Mouse (Mus musculus) kidney, postnatal 0 days (tissue): ENCODE results near the gene Med17. TPM values are rescaled to one million over a fixed set of nuclear protein-coding genes. Genes with fewer than 3 reads are reported as not detected.
A peak's percentile ranks its signal among the peaks of the same experiment; 100 is the strongest.

Experiments used
- ATAC-seq: fragments of 200-750 bp; cut with Nextera tagmentation; replicated peaks from 2 replicates; pipeline ENCODE4 v1.8.0; 2017; ENCODE audit warnings: low read depth, moderate number of reproducible peaks, moderate TSS enrichment, moderate library complexity; ENCODE audit not compliant: low FRiP score
- DNase-seq: peaks from one replicate; pipeline ENCODE4 v3.0.0-alpha.2; 2016; ENCODE audit warnings: low spot score
- H3K27ac ChIP-seq: fragments of 300-500 bp; sonication (generic); 2 replicates; pipeline ENCODE4 v1.5.1; 2014; ENCODE audit warnings: mild to moderate bottlenecking
- H3K27me3 ChIP-seq: fragments of 300-500 bp; sonication (generic); 2 replicates; pipeline ENCODE4 v1.6.1; 2014; ENCODE audit warnings: low read length, mixed read lengths; ENCODE audit not compliant: insufficient read depth
- H3K36me3 ChIP-seq: fragments of 300-500 bp; sonication (generic); 2 replicates; pipeline ENCODE4 v1.6.1; 2014; ENCODE audit warnings: low read length, mixed read lengths; ENCODE audit not compliant: insufficient read depth
- H3K4me1 ChIP-seq: fragments of 300-500 bp; sonication (generic); replicated peaks from 2 replicates; pipeline ENCODE4 v1.6.1; 2014; ENCODE audit warnings: antibody characterized with exemption, low read length, mixed read lengths; ENCODE audit not compliant: insufficient read depth
- H3K4me2 ChIP-seq: fragments of 300-500 bp; sonication (generic); 2 replicates; pipeline ENCODE4 v1.6.1; 2014; ENCODE audit warnings: mild to moderate bottlenecking, low read length, moderate library complexity, mixed read lengths
- H3K4me3 ChIP-seq: fragments of 300-500 bp; sonication (generic); replicated peaks from 2 replicates; pipeline ENCODE4 v1.5.1; 2014; ENCODE audit warnings: low read depth, low read length
- H3K9ac ChIP-seq: fragments of 300-500 bp; sonication (generic); 2 replicates; pipeline ENCODE4 v1.6.1; 2014; ENCODE audit warnings: low read depth, low read length
- H3K9me3 ChIP-seq: fragments of 300-500 bp; sonication (generic); replicated peaks from 2 replicates; pipeline ENCODE4 v1.6.1; 2016; ENCODE audit warnings: low read length, inconsistent platforms, mixed read lengths
- CTCF ChIP-seq: IDR thresholded peaks from 2 replicates; pipeline ENCODE4 v1.5.1; 2016; ENCODE audit warnings: antibody characterized with exemption, low read depth, mild to moderate bottlenecking, moderate library complexity
- WGBS: fragments of 180-500 bp; shearing (Covaris S2); extraction: QIAGEN DNeasy Blood & Tissue Kit; methylation state at CpG from one replicate; pipeline ENCODE4 v1.1.7; 2014; 5-methylcytosine and 5-hydroxymethylcytosine counted together
- polyA plus RNA-seq: library from polyadenylated mRNA; unstranded; fragments of >200 nt; fragmentation: Nextera tagmentation; extraction: Ambion mirVana; gene quantifications from 2 replicates; pipeline ENCODE4 v1.2.1, GENCODE M21; 2015

The Med17 gene
- polyA plus RNA-seq, 1 experiment from 2014 or later, result 36.2 TPM

GRCm38 (mm10) chr9:15240006-15240405 lies 39.7 kb downstream of the Med17 start:
- Histone ChIP-seq H3K27ac (0 out of 2 replicates have a peak overlapping the region, but pooled peaks have one; percentile 72), H3K9me3 (no peaks in the 10 kb centered on the region), H3K9ac (no peak overlapping the region), H3K4me1 (0 out of 2 replicates have a peak, but pooled peaks cover 6% of the 10 kb centered on the region), H3K4me2 (peak overlapping the region; percentile 77; the same call in 1 of the 2 replicates), H3K4me3 (peak overlapping the region; percentile 44; the same call in 1 of the 2 replicates), H3K36me3 (no peaks in the 10 kb centered on the region), H3K27me3 (no peaks in the 10 kb centered on the region)
- 87% methylated on average over 6 of the region's 6 CpGs for WGBS
- ATAC-seq (no peak), DNase-seq (no peak)
- no peak for TF ChIP-seq CTCF

GRCm38 (mm10) chr9:15239042-15239925 lies 40.4 kb downstream of the Med17 start, which contains the start of gene Vstm5:
TSS of gene Vstm5 (plus strand) at chr9:15239045.
- Histone ChIP-seq H3K4me3 (peak within 1 kb of the TSS; percentile 44), H3K36me3 (no peaks in the 10 kb centered on the region), H3K27me3 (no peaks in the 10 kb centered on the region), H3K4me1 (0 out of 2 replicates have a peak, but pooled peaks cover 6% of the 10 kb centered on the region), H3K27ac (peak within 1 kb of the TSS; percentile 72), H3K9me3 (no peaks in the 10 kb centered on the region), H3K4me2 (peak within 1 kb of the TSS; percentile 77), H3K9ac (peak within 1 kb of the TSS; percentile 62)
- DNase-seq, result peak; percentile 59
- peak; percentile 79 for ATAC-seq
- peak; percentile 41; the same call in 1 of the 2 replicates for TF ChIP-seq CTCF
- WGBS, result 3% methylated on average over 35 of the region's 35 CpGs

GRCm38 (mm10) chr9:15238297-15238990 lies 41.3 kb downstream of the Med17 start:
- 0 out of 2 replicates have a peak, but pooled peaks cover 6% of the 10 kb centered on the region for H3K4me1 ChIP-seq
- WGBS, result 73% methylated on average over 16 of the region's 16 CpGs
- peak overlapping the region; percentile 62 for H3K9ac ChIP-seq
- no peaks in the 10 kb centered on the region for H3K27me3 ChIP-seq
- DNase-seq, result peak; percentile 37
- H3K27ac ChIP-seq, result peak overlapping the region; percentile 72; the same call in 1 of the 2 replicates
- H3K4me3 ChIP-seq, result peak overlapping the region; percentile 44
- no peaks in the 10 kb centered on the region for H3K36me3 ChIP-seq
- no peak for ATAC-seq
- H3K9me3 ChIP-seq, result no peaks in the 10 kb centered on the region
- TF ChIP-seq CTCF, result no peak
- peak overlapping the region; percentile 77 for H3K4me2 ChIP-seq

GRCm38 (mm10) chr9:15237516-15238296 lies 42.0 kb downstream of the Med17 start:
- no peaks in the 10 kb centered on the region for H3K36me3 ChIP-seq
- 46% methylated on average over 14 of the region's 14 CpGs for WGBS
- 0 out of 2 replicates have a peak, but pooled peaks cover 6% of the 10 kb centered on the region for H3K4me1 ChIP-seq
- no peaks in the 10 kb centered on the region for H3K9me3 ChIP-seq
- no peak overlapping the region for H3K4me3 ChIP-seq
- ATAC-seq, result no peak
- H3K4me2 ChIP-seq, result no peak overlapping the region
- no peaks in the 10 kb centered on the region for H3K27me3 ChIP-seq
- peak overlapping the region; percentile 3; the same call in 1 of the 2 replicates for H3K27ac ChIP-seq
- TF ChIP-seq CTCF, result no peak
- no peak overlapping the region for H3K9ac ChIP-seq
- peak; percentile 49 for DNase-seq

GRCm38 (mm10) chr9:15235986-15236385 lies 43.7 kb downstream of the Med17 start:
- Histone ChIP-seq H3K36me3 (no peaks in the 10 kb centered on the region), H3K4me3 (no peak overlapping the region), H3K4me2 (no peak overlapping the region), H3K9me3 (no peaks in the 10 kb centered on the region), H3K27me3 (no peaks in the 10 kb centered on the region), H3K27ac (no peak overlapping the region; the same call in 1 of the 2 replicates), H3K4me1 (0 out of 2 replicates have a peak, but pooled peaks cover 6% of the 10 kb centered on the region), H3K9ac (no peak overlapping the region)
- no peak for ATAC-seq
- no peak for DNase-seq
- TF ChIP-seq CTCF, result no peak
- WGBS, result 65% methylated on average over 3 of the region's 3 CpGs
